Mouse (Mus musculus) E14TG2a.4 (cell line): ENCODE results near the gene Sema6b.

Source experiments
- CTCF ChIP-seq: conservative IDR thresholded peaks from 2 replicates; pipeline ENCODE4 v1.5.1; 2014; ENCODE audit warnings: low read length
- NANOG ChIP-seq: IDR thresholded peaks from 2 replicates; pipeline ENCODE4 v1.6.1; 2014; ENCODE audit warnings: borderline replicate concordance, low read length, mixed read lengths
- POU5F1 ChIP-seq: IDR thresholded peaks from 2 replicates; pipeline ENCODE4 v1.6.1; 2014; ENCODE audit warnings: low read length, borderline replicate concordance

DNA sequence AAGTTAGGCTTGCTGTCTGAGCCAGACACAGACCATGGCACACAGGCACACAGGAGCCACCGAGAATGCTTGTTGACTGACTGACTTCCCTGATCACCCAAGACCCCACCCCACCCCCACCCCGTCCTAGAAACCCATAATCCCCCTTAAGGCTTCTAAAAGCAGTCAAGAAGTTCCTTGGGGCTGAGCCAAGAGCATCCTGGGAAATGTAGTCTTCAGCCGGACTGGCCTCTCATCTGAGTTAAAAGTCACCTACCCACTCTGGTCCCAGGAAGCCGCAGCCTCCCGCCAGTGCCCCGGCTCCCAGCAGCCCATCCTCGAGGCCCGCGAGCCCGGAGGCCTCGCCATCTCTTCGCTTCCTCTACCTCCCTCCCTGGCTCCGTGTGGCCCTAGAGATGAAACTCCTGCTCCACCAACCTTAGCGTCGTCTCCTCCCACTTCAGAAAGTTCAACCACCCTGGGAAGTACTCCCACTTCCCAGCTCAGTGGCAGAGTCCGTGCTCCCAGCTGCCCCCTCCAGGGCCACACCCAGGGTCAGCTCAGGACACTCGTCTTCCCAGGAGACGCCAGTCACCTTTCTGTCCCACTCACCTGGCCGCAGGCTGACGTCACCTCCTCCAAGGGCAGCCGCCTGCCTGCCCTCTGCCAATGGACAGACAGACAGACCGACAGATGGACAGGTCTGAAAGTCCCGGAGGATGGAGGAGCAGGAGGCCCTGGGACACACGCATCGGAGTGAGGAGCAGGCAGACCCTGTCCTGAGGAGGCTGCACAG lies 2.1 kb downstream of the Sema6b start:
- TF ChIP-seq CTCF (no peak), NANOG (no peak), POU5F1 (no peak)
